Mouse (Mus musculus) testis, adult 2 months (tissue): Measurements from ENCODE around the gene Krtap4-7.

Experiments
- CTCF ChIP-seq: fragments of 200-500 bp; IDR thresholded peaks from 2 replicates; pipeline ENCODE4 v1.5.1; 2012; ENCODE audit warnings: low read depth, mild to moderate bottlenecking, inconsistent platforms, low read length, moderate library complexity; ENCODE audit not compliant: control insufficient read depth, insufficient read depth, insufficient replicate concordance
- POLR2A ChIP-seq: fragments of 200-500 bp; IDR thresholded peaks from 2 replicates; pipeline ENCODE4 v1.6.1; 2012; ENCODE audit warnings: low read depth, mild to moderate bottlenecking, inconsistent platforms, low read length, moderate library complexity; ENCODE audit not compliant: control insufficient read depth

GRCm38 (mm10) chr11:99683481-99683880 is 39.6 kb upstream of the Krtap4-7 start:
- no peak for TF ChIP-seq POLR2A
- no peak for TF ChIP-seq CTCF
